Mouse (Mus musculus) kidney, embryonic 14.5 days (tissue): ENCODE results near the gene Fto. TPM values are rescaled to one million over a fixed set of nuclear protein-coding genes. Genes with fewer than 3 reads are reported as not detected.

Experiments used
- ATAC-seq: fragments of 200-750 bp; cut with Nextera tagmentation; 2 replicates; pipeline ENCODE4 v1.8.0; 2017; ENCODE audit warnings: moderate number of reproducible peaks, mild to moderate bottlenecking, moderate TSS enrichment, moderate library complexity; ENCODE audit not compliant: low FRiP score, low TSS enrichment
- H3K27ac ChIP-seq: fragments of 300-500 bp; sonication (generic); 2 replicates; pipeline ENCODE4 v1.5.1; 2014; ENCODE audit warnings: low read depth, mild to moderate bottlenecking, low read length, moderate library complexity, mixed read lengths
- H3K27me3 ChIP-seq: fragments of 300-500 bp; sonication (generic); 2 replicates; pipeline ENCODE4 v1.6.1; 2014; ENCODE audit warnings: mild to moderate bottlenecking, low read length; ENCODE audit not compliant: control insufficient read depth, insufficient read depth
- H3K36me3 ChIP-seq: fragments of 300-500 bp; sonication (generic); 2 replicates; pipeline ENCODE4 v1.6.1; 2014; ENCODE audit warnings: low read length, mixed read lengths; ENCODE audit not compliant: control insufficient read depth, insufficient read depth
- H3K4me1 ChIP-seq: fragments of 300-500 bp; sonication (generic); 2 replicates; pipeline ENCODE4 v1.6.1; 2014; ENCODE audit warnings: low read length, mixed read lengths; ENCODE audit not compliant: control insufficient read depth, insufficient read depth
- H3K4me2 ChIP-seq: fragments of 300-500 bp; sonication (generic); replicated peaks from 2 replicates; pipeline ENCODE4 v1.6.1; 2014; ENCODE audit warnings: low read depth, mild to moderate bottlenecking, low read length
- H3K4me3 ChIP-seq: fragments of 300-500 bp; sonication (generic); 2 replicates; pipeline ENCODE4 v1.5.1; 2014; ENCODE audit warnings: mild to moderate bottlenecking, low read length
- H3K9ac ChIP-seq: fragments of 300-500 bp; sonication (generic); 2 replicates; pipeline ENCODE4 v1.6.1; 2014; ENCODE audit warnings: low read depth, mild to moderate bottlenecking, low read length, moderate library complexity
- H3K9me3 ChIP-seq: fragments of 300-500 bp; sonication (generic); 2 replicates; pipeline ENCODE4 v1.6.1; 2016; ENCODE audit warnings: low read length; ENCODE audit not compliant: control insufficient read depth
- WGBS: fragments of 180-500 bp; shearing (Covaris S2); extraction: QIAGEN DNeasy Blood & Tissue Kit; methylation state at CpG from one replicate; pipeline ENCODE4 v1.1.7; 2014; 5-methylcytosine and 5-hydroxymethylcytosine counted together
- polyA plus RNA-seq: library from polyadenylated mRNA; unstranded; fragments of >200 nt; fragmentation: Nextera tagmentation; extraction: Ambion mirVana; gene quantifications from 2 replicates; pipeline ENCODE4 v1.2.1, GENCODE M21; 2014

Fto gene
- polyA plus RNA-seq, 1 experiment from 2014 or later = 94.3 TPM

DNA sequence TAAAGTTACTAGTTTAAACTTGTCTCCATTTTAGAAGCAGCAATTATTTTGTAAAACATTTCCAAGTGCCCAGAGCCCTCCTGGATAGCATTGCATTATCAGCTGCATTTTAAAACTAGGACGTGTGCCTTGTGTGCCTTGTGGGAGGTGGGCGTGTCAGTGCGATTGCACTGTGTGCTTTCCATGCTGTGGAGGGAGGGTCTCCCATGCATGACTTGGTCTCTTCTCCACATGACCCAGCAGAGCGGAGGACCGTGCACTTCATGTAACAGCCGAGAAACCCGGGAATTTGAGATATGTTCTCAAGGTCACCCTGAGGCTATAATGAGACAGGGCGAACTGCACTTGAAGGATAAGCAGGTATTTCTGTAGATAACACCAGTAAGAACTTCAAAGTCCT, 347.6 kb downstream of the Fto start:
- H3K27ac ChIP-seq = no peak overlapping the region
- peak; percentile 68; the same call in 1 of the 2 replicates for ATAC-seq
- no peaks in the 10 kb centered on the region for H3K27me3 ChIP-seq

DNA sequence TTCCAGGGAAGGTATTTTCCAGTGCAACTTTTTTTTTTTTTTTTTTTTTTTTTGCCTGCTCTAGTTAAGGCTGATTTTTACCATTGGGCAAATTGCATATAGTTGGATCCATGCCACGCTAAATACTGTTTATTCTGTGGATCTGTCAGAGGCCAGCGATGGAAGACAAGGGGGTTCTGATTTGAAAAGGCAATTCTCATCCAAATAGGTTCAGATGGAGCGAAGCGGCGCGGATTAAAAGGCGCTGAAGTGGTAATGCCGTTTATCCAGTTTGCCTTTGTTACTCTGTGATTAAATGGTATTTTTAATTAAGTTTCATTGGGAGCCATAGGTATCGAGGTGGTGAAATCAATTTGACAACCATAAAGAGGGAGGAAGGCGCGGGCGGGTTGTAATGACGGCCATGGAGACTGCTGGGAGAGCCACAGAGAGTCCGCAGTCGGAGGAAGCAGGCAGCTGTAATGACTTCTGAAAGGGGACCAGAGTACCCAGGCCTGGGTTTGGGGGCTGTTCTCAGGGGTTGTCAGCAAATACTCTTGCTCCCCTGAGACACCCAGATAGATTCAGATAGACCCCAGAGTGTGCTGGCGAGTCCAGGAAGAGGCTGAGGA, 356.2 kb downstream of the Fto start:
- Histone ChIP-seq H3K4me1 (no peaks in the 10 kb centered on the region), H3K4me3 (no peak overlapping the region), H3K4me2 (no peak overlapping the region), H3K27ac (no peak overlapping the region), H3K9ac (no peak overlapping the region), H3K36me3 (no peaks in the 10 kb centered on the region; the same call in 1 of the 2 replicates), H3K9me3 (no peaks in the 10 kb centered on the region), H3K27me3 (no peaks in the 10 kb centered on the region)
- no peak for ATAC-seq
- WGBS = 88% methylated on average over 16 of the region's 16 CpGs

More for the DNA sequence above, 347.6 kb downstream of the Fto start:
- Histone ChIP-seq H3K4me2 (no peak overlapping the region), H3K9ac (no peak overlapping the region), H3K4me1 (0 out of 2 replicates have a peak, but pooled peaks cover 6% of the 10 kb centered on the region), H3K9me3 (no peaks in the 10 kb centered on the region), H3K4me3 (no peak overlapping the region), H3K36me3 (no peaks in the 10 kb centered on the region)
- WGBS = 37% methylated on average over 8 of the region's 8 CpGs

DNA sequence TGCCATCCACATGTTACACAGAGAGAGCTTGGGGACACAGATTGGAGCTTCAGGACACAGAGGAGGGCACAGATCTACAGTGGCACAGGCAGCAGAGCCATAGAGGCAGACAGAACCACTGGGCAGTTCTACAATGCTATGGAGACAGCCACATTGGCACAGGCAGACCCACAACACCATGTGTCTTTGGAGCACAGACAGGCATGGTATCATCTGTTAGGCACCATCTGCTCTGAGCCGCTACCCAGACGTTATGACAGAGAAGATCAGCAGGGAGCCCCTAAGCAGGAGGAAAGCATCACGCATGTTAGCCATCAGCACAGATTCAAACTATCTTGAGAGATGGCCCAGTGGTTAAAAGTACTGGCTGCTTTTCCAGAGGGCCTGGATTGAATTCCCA, 363.6 kb downstream of the Fto start:
- WGBS = 97% methylated on average over 3 of the region's 3 CpGs
- no peak overlapping the region for H3K27ac ChIP-seq
- H3K9me3 ChIP-seq = no peaks in the 10 kb centered on the region
- no peak overlapping the region for H3K9ac ChIP-seq
- no peaks in the 10 kb centered on the region for H3K27me3 ChIP-seq
- no peak overlapping the region for H3K4me3 ChIP-seq
- no peak overlapping the region for H3K4me2 ChIP-seq
- H3K36me3 ChIP-seq = no peaks in the 10 kb centered on the region
- ATAC-seq = no peak
- H3K4me1 ChIP-seq = no peaks in the 10 kb centered on the region

DNA sequence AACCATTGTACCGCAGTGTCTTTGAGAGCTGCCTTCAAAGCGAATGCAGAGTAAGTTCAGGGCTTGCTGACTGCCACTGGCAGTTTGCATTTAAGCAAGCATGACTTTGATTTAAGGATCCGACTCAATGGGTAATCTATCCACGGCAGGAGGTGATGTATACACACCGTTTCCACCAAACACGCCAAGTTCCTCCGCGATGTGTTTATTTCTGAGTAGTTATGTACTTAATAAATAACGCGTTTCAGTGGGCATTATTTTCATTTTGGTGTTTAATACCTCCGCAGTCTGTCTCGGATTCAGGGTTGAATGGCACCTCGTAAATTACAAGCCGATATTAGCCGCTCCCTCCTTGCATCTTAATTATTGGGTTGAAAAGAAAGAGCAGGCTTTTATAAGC, 366.1 kb downstream of the Fto start:
- H3K9me3 ChIP-seq = no peaks in the 10 kb centered on the region
- ATAC-seq = no peak
- WGBS = 21% methylated on average over 15 of the region's 15 CpGs
- H3K4me3 ChIP-seq = no peak overlapping the region
- H3K9ac ChIP-seq = no peak overlapping the region
- H3K27ac ChIP-seq = no peak overlapping the region
- no peak overlapping the region for H3K4me2 ChIP-seq
- no peaks in the 10 kb centered on the region for H3K36me3 ChIP-seq
- H3K4me1 ChIP-seq = no peaks in the 10 kb centered on the region
- H3K27me3 ChIP-seq = no peaks in the 10 kb centered on the region

DNA sequence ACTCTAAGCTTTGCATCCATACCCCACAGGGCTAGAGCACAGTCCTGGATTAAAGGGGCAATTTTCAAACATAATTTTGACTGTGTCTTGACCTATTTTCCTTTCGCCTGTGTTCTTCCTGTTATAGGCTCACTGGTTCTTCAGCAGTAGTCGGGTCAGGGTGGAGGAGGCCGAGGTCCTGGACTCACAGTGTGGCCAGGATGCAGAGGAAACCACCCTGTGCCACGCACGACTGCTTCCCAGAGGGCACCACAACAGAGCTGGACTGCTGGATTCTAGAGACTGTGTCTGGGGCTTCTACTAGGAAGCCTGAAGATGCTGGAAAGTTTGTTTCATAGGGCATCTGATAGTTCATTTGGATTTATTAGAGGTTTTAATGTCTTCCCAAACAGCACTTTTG, 366.8 kb downstream of the Fto start:
- WGBS = 24% methylated on average over 5 of the region's 5 CpGs
- ATAC-seq = no peak
- no peaks in the 10 kb centered on the region for H3K27me3 ChIP-seq

DNA sequence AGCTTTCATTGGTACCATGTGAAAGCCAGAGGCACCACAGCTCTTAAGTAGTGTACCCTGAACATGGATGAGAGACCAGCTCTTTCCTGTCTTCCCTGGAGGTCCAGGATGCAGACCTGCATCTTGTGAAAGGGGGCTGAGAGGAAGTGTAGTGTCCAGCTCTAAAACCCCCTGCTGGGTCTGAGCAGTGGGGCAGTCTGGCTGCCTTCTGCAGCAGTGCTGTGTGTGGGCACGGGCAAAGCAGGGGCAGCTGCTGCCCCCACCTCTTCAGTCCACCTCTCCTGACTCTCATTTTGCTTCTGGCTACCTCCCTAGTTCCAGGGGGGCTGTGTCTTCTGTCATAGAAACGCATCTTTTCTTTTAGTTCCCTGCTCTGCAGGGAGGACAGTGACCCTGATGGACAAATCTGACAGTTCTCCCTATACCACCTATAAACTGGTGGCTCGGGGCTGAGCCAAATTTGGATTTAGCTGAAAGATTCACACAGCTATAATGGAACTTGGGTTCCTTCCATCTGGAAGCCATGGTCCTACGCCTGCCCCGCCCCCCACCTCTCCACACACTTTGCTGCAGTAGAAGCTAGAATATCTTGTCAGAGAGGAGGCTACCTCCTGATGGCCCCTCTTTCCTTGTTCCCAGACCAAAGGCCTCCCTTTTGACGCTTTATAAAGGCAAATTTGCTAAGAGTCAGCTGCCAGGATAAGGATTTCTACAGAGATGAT, 371.4 kb downstream of the Fto start:
- no peaks in the 10 kb centered on the region; the same call in 1 of the 2 replicates for H3K27me3 ChIP-seq
- H3K4me2 ChIP-seq = no peak overlapping the region
- WGBS = 81% methylated on average over 6 of the region's 6 CpGs
- H3K4me1 ChIP-seq = no peaks in the 10 kb centered on the region
- H3K27ac ChIP-seq = no peak overlapping the region
- no peak overlapping the region for H3K9ac ChIP-seq
- no peaks in the 10 kb centered on the region for H3K9me3 ChIP-seq
- no peaks in the 10 kb centered on the region for H3K36me3 ChIP-seq
- no peak for ATAC-seq
- H3K4me3 ChIP-seq = no peak overlapping the region

More for the DNA sequence above, 366.8 kb downstream of the Fto start:
- Histone ChIP-seq H3K4me2 (no peak overlapping the region), H3K36me3 (no peaks in the 10 kb centered on the region), H3K4me3 (no peak overlapping the region), H3K27ac (no peak overlapping the region), H3K9ac (no peak overlapping the region), H3K4me1 (no peaks in the 10 kb centered on the region), H3K9me3 (no peaks in the 10 kb centered on the region)

DNA sequence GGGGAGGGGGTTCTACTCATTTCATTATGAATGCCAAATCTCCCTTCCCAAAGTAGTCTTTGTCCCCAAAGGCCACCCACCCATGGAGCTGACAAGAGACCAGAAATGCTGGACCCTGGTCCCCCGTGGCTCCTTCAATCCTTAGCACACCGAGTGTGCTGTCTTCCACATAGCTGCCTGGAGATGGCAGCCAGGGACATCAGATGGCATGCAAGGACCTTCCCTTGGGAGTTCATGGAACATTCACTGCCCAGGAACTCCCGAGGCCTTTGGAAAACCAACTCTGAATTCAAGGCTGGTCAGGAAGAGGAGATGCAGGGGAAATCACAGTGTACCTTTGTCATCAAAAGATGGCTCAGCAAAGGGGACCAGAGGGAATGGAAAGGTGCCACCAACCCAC, 372.1 kb downstream of the Fto start:
- no peak for ATAC-seq
- no peaks in the 10 kb centered on the region for H3K4me1 ChIP-seq
- no peaks in the 10 kb centered on the region for H3K9me3 ChIP-seq
- H3K4me2 ChIP-seq = no peak overlapping the region
- no peak overlapping the region for H3K4me3 ChIP-seq
- no peaks in the 10 kb centered on the region; the same call in 1 of the 2 replicates for H3K27me3 ChIP-seq
- H3K27ac ChIP-seq = no peak overlapping the region
- no peaks in the 10 kb centered on the region for H3K36me3 ChIP-seq
- no peak overlapping the region for H3K9ac ChIP-seq
- WGBS = 58% methylated on average over 3 of the region's 3 CpGs

DNA sequence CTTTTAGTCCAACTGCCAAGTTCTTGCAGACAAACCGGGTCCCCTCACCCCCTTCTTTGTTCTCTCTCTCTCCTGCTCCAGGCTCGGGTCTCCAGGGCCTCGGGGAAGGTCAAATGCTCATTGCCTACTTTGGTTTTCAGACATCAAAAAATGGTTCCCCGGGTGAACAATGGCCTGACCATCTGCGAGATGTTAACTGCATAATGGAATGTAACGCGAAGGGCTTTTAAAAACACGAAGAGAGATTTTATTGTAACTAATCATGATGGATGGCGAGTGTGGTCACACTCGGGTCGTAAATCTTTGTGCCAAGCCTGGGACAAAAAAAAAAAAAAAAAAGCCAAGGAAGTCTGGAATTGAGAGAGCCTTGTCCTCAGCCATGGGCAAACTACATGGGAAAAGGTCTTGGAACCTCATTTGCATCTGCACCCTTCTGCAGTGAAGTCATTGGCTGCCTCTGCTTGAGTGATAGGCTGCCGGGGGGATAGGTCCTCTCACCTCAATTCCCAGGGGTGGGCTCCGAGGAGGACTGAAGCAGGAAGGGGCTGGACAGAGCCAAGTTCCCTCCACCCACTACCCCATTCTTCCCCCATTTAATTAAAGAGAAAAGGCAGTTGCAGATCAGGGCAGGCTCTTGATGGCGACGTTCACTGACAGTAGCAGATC, 378.9 kb downstream of the Fto start:
- H3K27ac ChIP-seq = no peak overlapping the region
- peaks cover 10% of the 10 kb centered on the region for H3K27me3 ChIP-seq
- no peaks in the 10 kb centered on the region for H3K9me3 ChIP-seq
- H3K4me2 ChIP-seq = no peak overlapping the region; the same call in 1 of the 2 replicates
- 12% methylated on average over 15 of the region's 15 CpGs for WGBS
- no peak overlapping the region for H3K4me3 ChIP-seq
- H3K4me1 ChIP-seq = no peaks in the 10 kb centered on the region
- no peaks in the 10 kb centered on the region for H3K36me3 ChIP-seq
- no peak overlapping the region for H3K9ac ChIP-seq
- peak; percentile 64; the same call in 1 of the 2 replicates for ATAC-seq

DNA sequence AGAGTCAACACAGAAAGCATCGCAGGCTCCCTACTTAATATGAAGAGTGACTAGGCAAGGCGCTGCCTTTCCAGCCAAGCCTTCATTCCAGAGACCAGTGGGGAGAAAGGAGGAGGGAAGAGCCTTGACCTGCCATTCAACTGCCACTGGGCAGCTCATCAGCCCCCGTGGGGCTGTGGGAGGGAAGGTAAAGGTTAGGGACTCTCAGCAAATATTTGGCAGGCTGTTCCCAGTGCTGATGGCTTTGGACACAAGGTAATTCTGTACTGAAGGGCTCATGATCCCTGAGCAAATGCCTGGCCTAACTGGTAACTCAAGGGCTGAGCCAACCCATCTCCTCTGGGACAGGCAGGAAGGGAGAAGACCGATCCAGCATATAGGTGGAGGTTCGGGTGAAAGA, 393.2 kb downstream of the Fto start:
- H3K27me3 ChIP-seq = peaks cover 12% of the 10 kb centered on the region; the same call in 1 of the 2 replicates
- H3K4me1 ChIP-seq = no peaks in the 10 kb centered on the region
- no peak overlapping the region for H3K4me3 ChIP-seq
- 62% methylated on average over 5 of the region's 5 CpGs for WGBS
- no peak for ATAC-seq
- H3K36me3 ChIP-seq = no peaks in the 10 kb centered on the region
- no peak overlapping the region for H3K27ac ChIP-seq
- no peak overlapping the region for H3K4me2 ChIP-seq
- no peak overlapping the region for H3K9ac ChIP-seq
- H3K9me3 ChIP-seq = 0 out of 2 replicates have a peak, but pooled peaks cover 2% of the 10 kb centered on the region
